Mouse (Mus musculus) cerebellum, adult 8-10 months (tissue): ENCODE results near the gene Stat5a.

Source experiments
- DNase-seq: peaks from one replicate; pipeline ENCODE4 v3.0.0; 2022

Stat5a gene

GRCm38 (mm10) chr11:100838894-100839293 is 20.3 kb upstream of the Stat5a start:
- no peak for DNase-seq

GRCm38 (mm10) chr11:100839523-100839922 is 19.6 kb upstream of the Stat5a start:
- no peak for DNase-seq

GRCm38 (mm10) chr11:100840866-100841265 is 18.3 kb upstream of the Stat5a start:
- no peak for DNase-seq

DNA sequence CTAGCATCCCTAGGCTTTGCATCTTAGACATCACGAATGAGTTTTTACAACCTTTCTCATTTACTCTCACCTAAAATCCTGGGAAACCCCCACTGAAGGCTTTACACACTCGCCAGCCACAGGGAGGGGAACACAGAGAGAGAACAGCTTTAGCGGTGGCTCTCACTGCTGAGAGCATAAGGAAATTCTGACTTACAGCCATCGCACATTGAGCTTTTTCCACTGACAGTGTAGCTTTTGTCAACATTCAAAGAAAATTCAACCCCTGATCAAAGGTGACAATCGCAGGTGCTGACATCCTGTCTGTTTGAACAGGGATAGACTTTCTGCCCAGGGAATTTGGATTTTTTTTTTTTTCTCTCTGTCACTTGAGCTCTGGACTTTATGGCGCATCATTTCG is 17.1 kb upstream of the Stat5a start:
- no peak for DNase-seq

DNA sequence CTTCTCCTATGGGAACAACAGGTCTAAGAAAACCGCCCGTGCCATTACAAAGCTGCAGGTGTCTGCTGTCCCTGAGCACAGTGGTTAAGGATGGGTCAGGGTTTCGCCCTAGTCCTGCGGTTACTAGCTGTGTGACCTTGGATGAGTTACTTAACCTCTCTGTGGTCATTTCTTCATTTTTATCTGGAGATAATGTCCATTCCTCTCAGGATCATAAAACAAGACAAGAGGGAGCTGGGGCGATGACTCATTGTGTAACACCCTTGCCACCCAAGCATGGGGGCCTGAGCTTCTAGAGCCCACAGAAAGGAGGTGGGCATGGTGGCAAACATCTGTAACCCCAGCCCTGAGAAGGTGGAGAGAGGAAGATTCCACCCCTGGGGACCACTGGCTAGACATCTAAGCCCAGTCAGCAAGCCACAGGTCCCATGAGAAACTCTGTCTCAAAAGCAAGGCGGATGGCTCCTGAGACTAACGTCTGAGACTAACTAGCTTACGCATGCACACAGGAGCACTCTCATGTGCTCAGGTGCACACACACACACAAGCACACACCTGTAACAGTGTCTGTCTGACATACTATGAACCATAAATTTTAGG is 16.0 kb upstream of the Stat5a start:
- no peak for DNase-seq

DNA sequence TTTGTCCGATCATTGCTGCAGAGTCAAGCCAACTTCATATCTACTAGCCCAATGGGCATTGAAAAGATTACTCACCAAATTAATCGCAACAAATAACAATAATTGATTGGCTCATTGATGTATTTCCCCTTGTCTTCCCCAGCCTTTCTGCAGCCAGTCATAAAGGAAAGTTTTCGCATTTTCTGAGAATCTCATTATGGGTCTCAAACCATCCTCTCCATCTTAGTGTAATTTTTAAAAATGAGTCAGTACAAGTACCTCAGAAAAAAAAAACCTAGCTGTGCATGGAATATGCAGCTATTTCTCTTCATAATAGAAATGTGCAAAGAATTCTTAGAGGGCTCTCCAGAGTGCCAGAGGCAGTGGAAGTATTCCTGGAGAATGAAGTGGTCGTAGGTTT is 15.0 kb upstream of the Stat5a start:
- DNase-seq: no peak

GRCm38 (mm10) chr11:100845793-100846192 is 13.4 kb upstream of the Stat5a start:
- DNase-seq: no peak

- DNase-seq: no peak
Measured at GRCm38 (mm10) chr11:100847572-100847971, 11.6 kb upstream of the Stat5a start.

GRCm38 (mm10) chr11:100848080-100848479 is 11.1 kb upstream of the Stat5a start:
- DNase-seq: no peak

DNA sequence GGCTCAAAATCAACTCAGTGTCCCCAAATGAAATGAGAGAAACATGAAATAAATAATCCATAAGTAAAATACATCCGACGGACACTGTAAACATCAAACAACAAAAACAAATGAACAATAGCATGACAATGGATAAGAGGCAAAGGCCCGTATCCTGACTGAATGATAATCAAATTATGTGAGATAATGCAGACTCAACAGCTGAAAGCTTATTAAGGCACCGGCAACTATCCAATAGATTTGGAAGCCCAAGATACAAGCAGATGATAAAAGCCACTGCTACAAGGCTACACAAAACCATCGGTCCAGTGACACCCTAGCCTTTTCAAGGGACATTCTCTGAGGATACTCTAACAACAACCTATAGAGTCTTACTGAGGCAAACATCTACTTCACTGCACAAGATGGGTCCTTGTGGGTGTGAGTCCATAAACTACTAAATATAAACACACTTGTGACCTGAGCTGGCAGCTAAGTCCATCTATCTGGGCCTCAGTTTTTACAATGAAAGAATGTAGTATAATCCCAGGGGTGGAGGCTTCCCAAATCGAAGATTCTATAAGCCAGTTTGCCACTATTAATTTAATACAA is 10.3 kb upstream of the Stat5a start:
- DNase-seq: no peak

GRCm38 (mm10) chr11:100849456-100850037 is 9.6 kb upstream of the Stat5a start:
- no peak for DNase-seq

DNA sequence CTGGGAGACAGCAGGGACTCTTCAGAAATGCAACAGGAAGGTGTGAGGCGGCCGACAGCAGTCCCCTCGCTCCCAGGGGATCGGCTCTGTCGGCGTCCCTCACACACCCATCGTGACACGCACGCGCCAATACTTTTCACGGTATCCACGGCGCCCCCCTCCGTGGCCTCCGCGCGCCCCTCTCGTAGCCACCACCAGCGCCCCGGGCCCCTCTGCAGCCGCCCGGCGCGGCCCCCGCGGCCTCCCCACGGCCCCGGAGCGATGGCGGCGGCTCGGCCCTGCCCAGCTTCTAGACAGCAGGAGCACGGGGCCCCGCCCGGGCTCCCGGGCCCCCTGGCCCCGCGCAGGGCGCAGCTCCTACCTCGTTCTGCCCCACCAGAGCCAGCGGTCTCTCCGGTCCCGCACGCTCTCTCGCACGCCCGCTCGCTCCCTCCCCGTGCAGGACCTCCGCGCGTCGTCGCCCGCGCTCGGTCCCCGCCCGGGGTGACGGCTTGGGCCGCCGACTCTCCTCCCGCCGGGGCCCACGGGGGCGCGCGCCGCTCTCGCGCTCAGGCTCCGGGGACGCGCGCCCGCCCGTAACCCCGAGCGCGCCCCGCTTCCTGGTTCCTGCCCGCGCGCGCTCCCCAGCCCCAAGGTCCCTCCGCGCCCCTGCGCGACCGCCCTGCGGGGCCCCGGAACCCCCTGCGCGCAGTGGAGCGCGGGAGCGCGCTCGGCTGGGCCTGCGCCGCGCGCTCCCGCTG is 8.9 kb upstream of the Stat5a start, which contains the start of gene Stat5b:
TSS of gene Stat5b (minus strand) at position 687 of the 740 bp plus-strand sequence.
- peak; percentile 73 for DNase-seq

DNA sequence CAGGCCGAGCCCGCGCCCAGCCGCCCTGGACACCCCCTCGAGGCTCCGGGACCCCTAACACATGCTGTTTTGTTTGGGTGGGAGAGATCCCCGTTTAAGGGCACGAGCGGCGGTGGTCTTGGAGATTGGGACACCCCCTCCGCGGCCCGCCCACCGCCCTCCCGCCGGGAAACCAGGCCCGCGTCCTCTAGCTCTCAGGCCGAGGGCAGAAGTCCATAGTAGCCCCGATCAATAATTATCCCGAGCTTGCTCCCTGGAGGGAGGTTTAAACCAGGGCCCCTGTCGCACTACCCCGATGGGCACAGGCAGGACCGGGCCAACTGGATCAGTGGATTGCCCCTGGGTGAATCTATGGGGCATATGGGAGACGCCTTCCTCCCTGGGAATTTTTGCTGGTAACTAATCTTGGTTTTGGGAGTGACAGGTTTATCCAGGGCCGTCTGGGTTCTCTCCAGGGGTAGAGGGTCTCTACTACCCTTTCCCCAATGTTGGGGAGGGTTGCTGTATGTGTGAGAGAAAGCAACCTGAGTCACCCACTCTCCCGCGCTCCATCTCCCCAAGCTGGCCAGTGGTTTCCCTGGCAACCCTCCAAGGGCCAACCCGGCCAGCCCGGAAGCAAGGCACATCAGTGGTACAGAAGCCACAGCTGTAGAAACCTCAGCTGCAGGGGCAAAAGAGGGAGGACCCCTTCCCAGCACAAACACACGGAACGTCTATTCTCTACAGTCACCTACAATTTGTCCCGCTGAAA is 8.2 kb upstream of the Stat5a start:
- DNase-seq: peak; percentile 47

- no peak for DNase-seq
Measured at GRCm38 (mm10) chr11:100852088-100852487, 7.1 kb upstream of the Stat5a start.

GRCm38 (mm10) chr11:100853018-100853417 is 6.1 kb upstream of the Stat5a start:
- DNase-seq: no peak

GRCm38 (mm10) chr11:100854268-100854667 is 4.9 kb upstream of the Stat5a start:
- DNase-seq: no peak

DNA sequence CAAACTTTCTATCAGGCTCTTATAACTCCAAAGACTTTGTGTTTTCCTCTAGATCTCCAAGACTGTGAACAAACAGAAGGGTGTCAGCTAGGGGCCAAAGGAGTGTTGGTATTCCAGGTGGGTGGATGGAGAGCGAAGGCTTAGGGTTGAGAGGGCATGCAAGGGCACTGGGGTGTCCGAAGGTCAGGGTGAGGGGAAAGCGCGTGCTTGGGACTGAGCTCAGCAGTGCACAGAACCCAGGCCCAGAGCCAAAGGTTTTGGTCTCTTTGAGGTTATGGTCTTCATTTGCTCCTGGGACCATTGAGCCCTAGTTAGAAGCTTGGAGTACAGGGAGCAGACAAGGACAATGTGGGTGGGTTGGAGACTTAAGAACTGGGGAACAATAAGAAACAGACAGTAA is 4.0 kb upstream of the Stat5a start:
- DNase-seq: no peak

GRCm38 (mm10) chr11:100857960-100858359 is 1.2 kb upstream of the Stat5a start:
- no peak for DNase-seq

GRCm38 (mm10) chr11:100859579-100860075 is 476 bp downstream of the Stat5a start:
- no peak for DNase-seq

- DNase-seq: peak; percentile 45
Measured at GRCm38 (mm10) chr11:100860198-100861048, 1.3 kb downstream of the Stat5a start.

DNA sequence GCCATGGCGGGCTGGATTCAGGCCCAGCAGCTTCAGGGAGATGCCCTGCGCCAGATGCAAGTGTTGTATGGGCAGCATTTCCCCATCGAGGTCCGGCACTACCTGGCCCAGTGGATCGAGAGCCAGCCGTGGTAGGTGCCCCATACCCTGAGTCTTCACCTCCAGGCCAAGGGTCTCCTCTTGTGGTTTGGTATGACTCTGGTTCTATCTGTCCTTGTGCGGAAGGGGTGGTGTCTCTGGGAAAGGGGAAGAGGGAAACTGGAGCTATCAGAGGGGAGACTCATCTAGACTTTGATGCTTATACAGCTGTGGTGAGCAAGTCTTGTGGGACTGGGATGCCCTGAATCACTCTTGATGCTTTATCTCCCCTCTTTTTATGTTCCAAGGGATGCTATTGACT is 2.2 kb downstream of the Stat5a start:
- no peak for DNase-seq

- no peak for DNase-seq
Measured at GRCm38 (mm10) chr11:100861836-100862235, 2.7 kb downstream of the Stat5a start.
